Mouse (Mus musculus): ENCODE measurements around the gene Ces2b.
"Not testable (repeated sequence)": the region's sequence is repeated elsewhere in the genome, so short reads cannot be mapped to it uniquely, and the experiment has no call there.

Gene Ces2b

DNA sequence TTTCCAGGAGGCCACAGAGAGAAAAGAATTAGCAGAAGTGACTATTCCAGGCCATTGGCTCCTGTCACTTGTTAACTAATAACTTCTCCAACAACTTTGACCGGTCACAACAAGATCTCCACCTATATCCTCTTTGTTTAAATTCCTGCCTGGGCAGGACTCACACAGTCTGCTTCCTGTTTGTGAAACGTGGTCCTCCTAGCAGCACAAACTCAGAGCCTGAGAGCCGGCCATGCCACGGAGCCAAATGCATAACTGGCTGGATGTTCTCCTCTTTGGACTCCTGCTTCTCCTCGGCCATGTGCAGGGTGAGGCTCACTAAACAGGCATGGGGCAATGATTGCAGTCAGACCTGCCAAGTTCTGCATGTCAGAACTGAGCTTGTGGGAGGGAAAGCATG lies at the start of gene Ces2b:
Gene Ces2b, plus strand, starts transcription at position 133 of the 400 bp plus-strand sequence.
- no peak for DNase-seq (ENCODE audit: low spot score)

DNA sequence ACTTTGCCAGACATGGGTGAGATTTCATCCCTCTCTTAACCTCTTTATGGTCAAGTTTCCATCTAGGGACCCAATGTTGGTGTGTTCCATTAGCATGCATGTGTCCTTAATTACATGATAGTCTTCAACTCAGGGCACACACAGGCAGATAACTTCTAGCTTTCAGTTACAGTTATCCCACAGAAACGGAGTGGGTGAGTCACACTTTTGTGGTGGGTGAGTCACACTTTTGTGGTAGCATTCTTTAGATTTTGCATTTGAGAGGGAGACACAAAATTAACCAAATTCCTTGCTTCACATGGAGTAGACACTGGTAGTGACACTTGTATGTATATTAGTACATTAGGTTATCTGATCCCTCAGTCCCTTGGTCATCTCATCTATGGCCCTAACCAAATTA lies 44.3 kb upstream of the Ces2b start:
- peak; percentile 7 for DNase-seq (ENCODE audit: low spot score)

- DNase-seq (ENCODE audit: low spot score) = no peak
Measured at GRCm38 (mm10) chr8:104788929-104789328, 42.4 kb upstream of the Ces2b start.

DNA sequence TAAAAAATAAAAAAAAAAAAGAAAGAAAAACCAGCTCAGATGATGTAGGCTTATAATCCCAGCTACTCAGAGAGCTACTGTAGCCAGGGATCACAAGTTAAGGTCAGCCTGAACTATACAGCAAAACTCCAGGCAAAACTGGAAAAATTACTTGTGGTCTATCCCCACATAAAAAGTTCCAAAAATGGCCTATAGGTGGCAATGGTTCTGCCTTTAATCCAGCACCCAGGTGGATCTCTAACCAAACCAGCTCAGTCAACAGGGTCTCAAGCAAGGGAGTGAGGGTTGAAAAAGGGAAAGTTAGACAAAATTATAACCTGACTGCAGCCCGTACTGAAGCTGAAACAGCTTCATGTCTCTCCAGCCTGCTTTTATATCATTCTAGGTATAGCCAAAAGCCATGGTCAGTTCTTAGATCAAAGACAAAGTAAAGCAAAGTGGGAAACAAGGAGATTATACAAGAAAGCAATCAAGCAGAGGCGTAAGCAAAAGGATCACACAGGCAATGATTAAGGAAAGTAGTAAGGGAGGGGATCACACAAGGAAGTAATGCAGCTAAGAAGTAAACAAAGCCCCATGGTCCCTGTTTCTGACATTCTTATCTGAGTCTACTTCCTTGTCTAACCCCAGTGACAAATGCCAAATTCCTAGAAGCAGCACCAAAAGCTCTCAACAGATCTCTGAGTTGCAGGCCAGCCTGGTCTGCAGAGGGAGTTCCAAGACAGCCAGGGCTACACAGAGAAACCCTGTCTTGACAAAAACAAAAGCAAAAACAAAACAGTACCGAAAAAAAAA lies 41.3 kb upstream of the Ces2b start:
- DNase-seq (ENCODE audit: low spot score) = no peak

DNA sequence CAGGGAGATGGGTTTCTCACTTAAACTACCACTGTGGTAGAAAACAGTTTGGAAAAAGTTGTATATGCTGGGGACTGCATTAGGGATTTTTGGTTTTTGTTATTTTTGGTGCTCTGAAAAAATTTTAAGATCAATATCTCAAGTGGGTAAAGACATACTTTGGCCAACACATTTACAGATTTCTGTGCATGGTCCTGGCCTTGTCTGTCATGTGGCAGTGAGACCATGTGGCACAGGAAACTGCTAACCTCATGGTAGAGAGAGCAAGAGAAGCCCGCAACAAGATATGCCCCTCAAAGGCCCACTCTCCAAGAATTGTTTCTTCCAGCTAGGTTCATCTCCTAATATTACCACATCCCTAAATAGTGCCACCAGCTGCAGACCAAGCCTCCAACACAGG lies 32.0 kb upstream of the Ces2b start:
- DNase-seq (ENCODE audit: low spot score) = no peak

- DNase-seq (ENCODE audit: low spot score) = no peak
Measured at GRCm38 (mm10) chr8:104806127-104806526, 25.2 kb upstream of the Ces2b start.

- DNase-seq (ENCODE audit: low spot score) = no peak
Measured at GRCm38 (mm10) chr8:104808542-104809413, 22.6 kb upstream of the Ces2b start.

DNA sequence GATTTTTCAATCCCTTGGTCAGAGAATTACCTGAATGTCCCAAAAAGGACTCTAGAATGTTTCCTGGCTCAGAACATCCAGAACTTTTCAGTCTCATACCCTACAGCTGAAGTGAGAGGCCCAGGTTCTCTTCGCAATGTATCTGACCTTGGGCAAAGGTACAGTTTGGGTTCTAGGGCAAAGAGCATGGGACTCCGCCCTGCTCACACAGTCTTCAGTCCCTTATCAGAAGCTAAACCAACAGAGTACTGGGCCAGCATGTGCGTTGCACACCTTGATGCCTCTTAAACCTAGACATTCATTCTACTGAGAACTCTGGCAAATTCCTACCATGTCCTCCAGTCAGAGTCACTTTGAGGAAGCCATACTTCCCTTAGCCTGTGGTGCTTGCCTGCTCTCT lies 21.9 kb upstream of the Ces2b start:
- no peak for DNase-seq (ENCODE audit: low spot score)

DNA sequence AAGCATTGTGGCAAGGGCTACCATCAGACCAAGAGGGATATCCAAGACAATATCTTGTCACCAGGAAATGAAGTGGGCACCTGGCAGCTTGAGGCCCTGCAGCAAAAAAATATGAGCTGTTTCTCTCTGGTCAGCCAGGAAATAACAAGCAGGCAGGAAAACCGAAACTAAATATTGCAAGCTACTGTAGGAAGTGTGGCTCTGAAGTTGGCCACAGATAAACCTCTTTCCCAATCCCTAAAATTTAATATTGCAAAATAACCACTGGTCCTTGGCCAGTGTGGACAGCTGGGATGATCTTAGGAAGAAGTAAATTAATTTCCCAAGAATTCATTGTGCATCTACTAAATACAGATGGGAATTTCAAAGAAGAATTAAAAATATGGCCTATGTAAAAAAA lies 4.5 kb upstream of the Ces2b start:
- DNase-seq (ENCODE audit: low spot score) = no peak

- no peak for DNase-seq (ENCODE audit: low spot score)
Measured at GRCm38 (mm10) chr8:104828221-104828620, 3.2 kb upstream of the Ces2b start.

DNA sequence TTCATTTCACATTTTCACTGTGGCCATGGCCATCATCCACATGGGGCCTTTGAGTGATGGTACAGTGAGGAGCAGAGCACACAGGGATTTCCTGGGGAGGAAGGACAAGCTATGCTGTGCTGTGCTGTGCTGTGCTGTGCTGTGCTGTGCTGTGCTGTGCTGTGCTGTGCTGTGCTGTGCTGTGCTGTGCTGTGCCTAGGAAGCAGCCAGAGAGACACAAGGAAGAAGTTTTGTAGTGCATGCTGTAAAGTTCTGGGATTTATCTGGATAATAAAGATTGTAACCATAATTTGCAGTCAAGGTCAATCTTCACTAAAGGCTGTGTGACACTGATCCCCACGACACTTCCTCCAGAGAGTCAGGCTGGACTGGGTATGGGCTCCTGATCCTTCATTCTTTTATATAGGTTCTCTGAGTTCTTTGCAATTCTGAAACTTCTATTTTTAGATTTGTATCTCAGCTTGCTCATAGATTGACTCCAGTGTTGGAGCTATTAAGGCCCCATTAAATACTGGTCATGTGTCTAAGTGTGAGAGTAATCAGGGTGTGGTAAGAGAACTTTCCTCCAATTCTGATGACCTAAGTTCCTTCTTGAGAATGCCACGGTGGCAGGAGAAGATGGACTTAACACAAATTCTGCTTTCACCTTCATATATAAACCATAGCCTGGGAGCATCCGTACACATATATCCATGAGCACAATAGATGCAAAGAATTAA lies 10.1 kb downstream of the Ces2b start:
- no peak for DNase-seq (ENCODE audit: low spot score)

DNA sequence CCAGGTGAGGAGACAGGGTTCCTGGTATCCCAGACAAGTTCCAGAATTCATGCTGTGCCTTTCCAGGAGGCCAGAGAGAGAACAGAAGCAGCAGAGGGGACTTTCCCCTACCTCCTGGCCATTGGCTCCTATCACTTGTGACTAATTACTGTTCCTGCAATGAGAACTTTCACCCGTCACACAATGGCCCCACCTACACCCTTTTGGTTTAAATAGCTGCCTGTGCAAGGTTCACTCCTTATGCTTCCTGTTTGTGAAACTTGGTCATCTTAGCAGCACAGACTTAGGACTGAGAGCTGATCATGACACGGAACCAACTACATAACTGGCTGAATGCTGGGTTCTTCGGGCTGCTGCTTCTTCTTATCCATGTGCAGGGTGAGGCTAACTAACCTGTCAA lies 15.5 kb downstream of the Ces2b start, which contains the start of gene Ces2c:
Gene Ces2c, plus strand, starts transcription at position 238 of the 400 bp plus-strand sequence.
- DNase-seq (ENCODE audit: low spot score) = no peak

DNA sequence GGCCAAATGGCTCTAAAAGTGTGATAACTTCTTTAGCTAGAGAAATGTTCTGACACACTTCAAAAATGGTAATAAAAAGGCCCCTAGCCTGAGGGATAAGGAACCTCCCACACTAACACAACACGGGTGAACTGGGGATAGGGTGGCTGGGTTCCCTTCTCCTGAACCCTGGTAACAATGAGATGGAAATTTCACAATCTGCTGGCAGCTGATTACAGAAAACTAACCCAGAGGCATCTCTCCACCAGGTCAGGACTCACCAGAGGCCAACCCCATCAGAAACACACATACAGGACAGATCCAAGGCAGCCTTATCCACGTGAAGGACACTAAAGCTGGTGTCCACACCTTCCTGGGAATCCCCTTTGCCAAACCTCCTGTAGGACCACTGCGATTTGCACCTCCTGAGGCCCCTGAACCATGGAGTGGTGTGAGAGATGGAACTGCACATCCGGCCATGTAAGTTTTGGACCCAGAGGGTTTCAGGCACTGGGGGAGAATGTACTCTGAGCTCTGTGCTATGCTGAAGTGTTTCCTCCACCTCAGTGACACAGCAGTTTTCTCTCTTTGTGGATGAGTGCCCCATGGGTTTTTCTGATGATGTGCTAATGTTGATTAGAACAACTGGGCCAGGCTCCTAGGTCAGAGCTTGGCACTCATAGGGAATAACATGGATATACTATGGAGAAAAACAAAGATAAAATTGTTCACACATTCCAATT lies 16.5 kb downstream of the Ces2b start:
- no peak for DNase-seq (ENCODE audit: low spot score)

DNA sequence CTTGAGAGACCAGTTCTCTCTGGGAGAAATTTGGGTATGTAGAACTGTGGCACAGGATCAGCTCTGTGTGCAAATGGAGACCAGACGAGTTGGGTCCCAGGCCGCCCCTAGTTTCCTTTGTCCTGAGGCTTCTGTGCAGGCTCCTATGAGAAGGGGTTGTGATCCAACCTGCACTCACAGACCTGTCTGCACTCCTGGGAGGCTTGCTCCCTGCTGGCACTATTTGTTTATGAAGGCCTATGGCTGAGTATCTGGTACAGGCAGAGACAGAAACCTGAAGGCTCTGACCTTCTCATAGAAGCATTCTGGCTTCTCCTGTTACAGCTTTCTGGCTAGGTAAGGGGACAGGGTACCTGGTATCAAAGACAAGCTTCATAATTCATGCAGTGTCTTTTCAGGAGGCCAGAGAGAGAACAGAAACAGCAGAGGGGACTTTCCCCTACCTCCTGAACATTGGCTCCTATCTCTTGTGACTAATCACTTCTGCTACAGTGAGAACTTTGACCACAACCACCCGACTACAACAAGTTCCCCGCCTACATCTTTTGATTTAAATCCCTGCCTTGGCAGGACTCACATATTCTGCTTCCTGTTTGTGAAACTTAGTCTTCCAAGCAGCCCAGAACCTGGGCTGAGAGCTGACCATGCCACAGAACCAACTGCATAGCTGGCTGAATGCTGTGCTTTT lies 35.6 kb downstream of the Ces2b start:
- DNase-seq (ENCODE audit: low spot score) = not testable (repeated sequence)

DNA sequence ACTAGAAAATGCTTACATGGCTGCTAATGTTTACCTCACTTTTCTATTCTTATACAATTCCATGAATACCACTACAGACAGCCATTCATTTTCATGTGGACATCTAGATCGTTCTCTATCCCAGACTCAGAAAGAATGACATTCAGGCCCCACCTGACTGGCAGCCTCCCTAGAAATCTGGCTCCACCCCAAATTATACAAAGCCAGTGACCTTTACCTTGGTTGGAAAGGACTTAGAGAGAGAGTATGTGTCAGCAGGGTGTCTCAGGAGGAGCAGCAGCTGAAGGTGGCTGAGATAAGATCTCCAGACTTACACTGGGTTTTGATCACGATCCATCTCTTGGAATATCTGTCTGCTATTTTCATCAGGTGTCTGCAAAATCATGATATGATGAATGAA lies 37.5 kb downstream of the Ces2b start:
- DNase-seq (ENCODE audit: low spot score) = not testable (repeated sequence)

GRCm38 (mm10) chr8:104886223-104886926 lies 55.0 kb downstream of the Ces2b start:
- DNase-seq (ENCODE audit: low spot score) = not testable (repeated sequence)
